In genomic region chr13:5845161-5845590, GRCm38 (mm10) we compare ENCODE assay signal across 9 mouse cellular contexts. TPM values are rescaled to one million over a fixed set of nuclear protein-coding genes. Genes with fewer than 3 reads are reported as not detected.
A peak's percentile ranks its signal among the peaks of the same experiment; 100 is the strongest.
DNase-seq lines count a peak whose midpoint lies in the region; ATAC-seq lines count a peak whose summit lies in the region.
"Had no signal": no experiment of that assay in that cellular context is flagged by ENCODE, and none has a peak within 500 bp of the region (broad histone marks: within the 10 kb centered on the region; RNA-seq: fewer than 3 reads in every experiment).

No protein-coding gene starts in this region.

- no peak for DNase-seq in midbrain, embryonic 11.5 days (ENCODE audit: low spot score, missing footprints)
- peak; percentile 76 for DNase-seq in adrenal gland, postnatal 14 days
- DNase-seq in liver, embryonic 13.5 days = no peak
- no peak for DNase-seq in layer of hippocampus, postnatal 25 days (ENCODE audit: extremely low spot score in 1 of 2, low spot score in 1 of 2)
- no peak for DNase-seq in right cerebral cortex, postnatal 36 days (ENCODE audit: low spot score in 2 of 2)

- H3K4me3 ChIP-seq in midbrain, embryonic 11.5 days (ENCODE audit: low read depth, low read length) = no peak overlapping the region
- H3K4me3 ChIP-seq in midbrain, embryonic 16.5 days (ENCODE audit: low read depth, low read length) = no peak overlapping the region
- no peak overlapping the region for H3K4me3 ChIP-seq in heart, embryonic 14.5 days (ENCODE audit: control insufficient read depth in 1 of 2, insufficient read depth in 1 of 2, low read depth in 1 of 2, low read length in 2 of 2)
- peak overlapping the region; percentile 22 for H3K4me3 ChIP-seq in liver, embryonic 13.5 days (replicated peaks)
- no peak overlapping the region; the same call in 1 of the 2 replicates for H3K4me3 ChIP-seq in stomach, embryonic 16.5 days (replicated peaks; ENCODE audit: low read length)
- H3K4me3 ChIP-seq: midbrain, embryonic 12.5 days had no signal

- 69% methylated on average over 10 of the region's 10 CpGs for WGBS in midbrain, embryonic 11.5 days
- WGBS in midbrain, embryonic 16.5 days = 49% methylated on average over 10 of the region's 10 CpGs
- 37% methylated on average over 10 of the region's 10 CpGs for WGBS in heart, embryonic 14.5 days
- WGBS in liver, embryonic 13.5 days (ENCODE audit: insufficient replicate concordance) = 16% methylated on average over 10 of the region's 10 CpGs
- WGBS in stomach, embryonic 16.5 days = 35% methylated on average over 10 of the region's 10 CpGs

- no peak overlapping the region for H3K4me2 ChIP-seq in midbrain, embryonic 11.5 days
- H3K4me2 ChIP-seq in midbrain, embryonic 16.5 days (ENCODE audit: low read length) = no peak overlapping the region
- peak overlapping the region; percentile 43 for H3K4me2 ChIP-seq in heart, embryonic 14.5 days (ENCODE audit: low read length)
- H3K4me2 ChIP-seq in liver, embryonic 13.5 days = peak overlapping the region; percentile 47
- peak overlapping the region; percentile 41 for H3K4me2 ChIP-seq in stomach, embryonic 16.5 days (ENCODE audit: low read depth, low read length)
- H3K4me2 ChIP-seq: midbrain, embryonic 12.5 days had no signal

- H3K27me3 ChIP-seq in midbrain, embryonic 11.5 days (ENCODE audit: control insufficient read depth, insufficient read depth, low read length) = no peaks in the 10 kb centered on the region
- H3K27me3 ChIP-seq in midbrain, embryonic 16.5 days (ENCODE audit: control insufficient read depth, insufficient read depth, low read depth, low read length) = no peaks in the 10 kb centered on the region
- no peaks in the 10 kb centered on the region for H3K27me3 ChIP-seq in heart, embryonic 14.5 days (ENCODE audit: control insufficient read depth, insufficient read depth, low read length)
- no peaks in the 10 kb centered on the region for H3K27me3 ChIP-seq in liver, embryonic 13.5 days
- no peaks in the 10 kb centered on the region for H3K27me3 ChIP-seq in stomach, embryonic 16.5 days (ENCODE audit: control insufficient read depth, insufficient read depth, low read length)
- H3K27me3 ChIP-seq: midbrain, embryonic 12.5 days had no signal

- H3K9ac ChIP-seq in midbrain, embryonic 11.5 days (ENCODE audit: low read length) = no peak overlapping the region
- H3K9ac ChIP-seq in midbrain, embryonic 16.5 days (ENCODE audit: low read depth, low read length) = no peak overlapping the region
- H3K9ac ChIP-seq in heart, embryonic 14.5 days (ENCODE audit: low read length) = no peak overlapping the region
- peak overlapping the region; percentile 13; the same call in 1 of the 2 replicates for H3K9ac ChIP-seq in liver, embryonic 13.5 days
- 0 out of 2 replicates have a peak overlapping the region, but pooled peaks have one; percentile 31 for H3K9ac ChIP-seq in stomach, embryonic 16.5 days (ENCODE audit: low read length)
- H3K9ac ChIP-seq: midbrain, embryonic 12.5 days had no signal

- ATAC-seq in midbrain, embryonic 11.5 days (ENCODE audit: low FRiP score) = 0 out of 2 replicates have a peak, but pooled peaks have one; percentile 52
- ATAC-seq in midbrain, embryonic 16.5 days = no peak
- no peak for ATAC-seq in heart, embryonic 14.5 days (ENCODE audit: insufficient number of reproducible peaks, insufficient read depth, low FRiP score, low read depth)
- ATAC-seq in liver, embryonic 13.5 days (ENCODE audit: low read depth) = peak; percentile 61
- ATAC-seq in stomach, embryonic 16.5 days (ENCODE audit: insufficient read depth, low FRiP score) = peak; percentile 54; the same call in 1 of the 2 replicates

- no peaks in the 10 kb centered on the region for H3K36me3 ChIP-seq in midbrain, embryonic 11.5 days (ENCODE audit: control insufficient read depth, insufficient read depth, low read length)
- no peaks in the 10 kb centered on the region for H3K36me3 ChIP-seq in midbrain, embryonic 16.5 days (ENCODE audit: control insufficient read depth, insufficient read depth, low read length)
- H3K36me3 ChIP-seq in heart, embryonic 14.5 days (ENCODE audit: control insufficient read depth, insufficient read depth, low read length) = no peaks in the 10 kb centered on the region
- H3K36me3 ChIP-seq in liver, embryonic 13.5 days = no peaks in the 10 kb centered on the region
- no peaks in the 10 kb centered on the region for H3K36me3 ChIP-seq in stomach, embryonic 16.5 days (ENCODE audit: control insufficient read depth, insufficient read depth, low read length)
- H3K36me3 ChIP-seq: midbrain, embryonic 12.5 days had no signal

- no peak overlapping the region for H3K27ac ChIP-seq in midbrain, embryonic 11.5 days (ENCODE audit: low read depth, low read length)
- no peak overlapping the region for H3K27ac ChIP-seq in midbrain, embryonic 16.5 days (ENCODE audit: low read length)
- H3K27ac ChIP-seq in heart, embryonic 14.5 days (replicated peaks in 1 of 2; ENCODE audit: control insufficient read depth in 1 of 2, insufficient read depth in 1 of 2, low read depth in 2 of 2, low read length in 2 of 2) = peak overlapping the region; percentile 39 to 70
- H3K27ac ChIP-seq in liver, embryonic 13.5 days = peak overlapping the region; percentile 59
- H3K27ac ChIP-seq in stomach, embryonic 16.5 days (ENCODE audit: low read length) = peak overlapping the region; percentile 80
- H3K27ac ChIP-seq: midbrain, embryonic 12.5 days had no signal

- H3K9me3 ChIP-seq in midbrain, embryonic 11.5 days (ENCODE audit: control insufficient read depth, low read length) = no peaks in the 10 kb centered on the region
- no peaks in the 10 kb centered on the region for H3K9me3 ChIP-seq in midbrain, embryonic 16.5 days (replicated peaks; ENCODE audit: control insufficient read depth, low read length, poor library complexity, severe bottlenecking)
- H3K9me3 ChIP-seq in heart, embryonic 14.5 days (ENCODE audit: control insufficient read depth, low read length) = no peaks in the 10 kb centered on the region
- H3K9me3 ChIP-seq in liver, embryonic 13.5 days (replicated peaks) = no peaks in the 10 kb centered on the region
- H3K9me3 ChIP-seq in stomach, embryonic 16.5 days (replicated peaks; ENCODE audit: control insufficient read depth, low read length) = no peaks in the 10 kb centered on the region
- H3K9me3 ChIP-seq: midbrain, embryonic 12.5 days had no signal

- H3K4me1 ChIP-seq in midbrain, embryonic 11.5 days (ENCODE audit: control insufficient read depth, insufficient read depth, low read length) = no peaks in the 10 kb centered on the region
- H3K4me1 ChIP-seq in midbrain, embryonic 16.5 days (ENCODE audit: control insufficient read depth, insufficient read depth, low read length) = no peaks in the 10 kb centered on the region
- peaks cover 6 to 24% of the 10 kb centered on the region in 2 experiments for H3K4me1 ChIP-seq in heart, embryonic 14.5 days (ENCODE audit: control insufficient read depth in 2 of 2, insufficient read depth in 2 of 2, low read length in 2 of 2)
- peaks cover 29% of the 10 kb centered on the region for H3K4me1 ChIP-seq in liver, embryonic 13.5 days (replicated peaks)
- peaks cover 6% of the 10 kb centered on the region; the same call in 1 of the 2 replicates for H3K4me1 ChIP-seq in stomach, embryonic 16.5 days (ENCODE audit: control insufficient read depth, insufficient read depth, low read length)
- H3K4me1 ChIP-seq: midbrain, embryonic 12.5 days had no signal

RNA-seq across cellular contexts. Expression of gene Klf6, which starts 16.1 kb away (rescaled TPM):
- polyA plus RNA-seq in midbrain, embryonic 11.5 days (2014; fragmentation: Nextera tagmentation; extraction: Ambion mirVana) = 54.6 and 59.5 TPM in 2 replicates
- polyA plus RNA-seq in midbrain, embryonic 16.5 days (2015; fragmentation: Nextera tagmentation; extraction: Ambion mirVana) = 132 and 146 TPM in 2 replicates
- 45.3 and 55.8 TPM in 2 replicates for total RNA-seq in adrenal gland, postnatal 14 days (2021)
- 65.4 and 70.9 TPM in 2 replicates for polyA plus RNA-seq in heart, embryonic 14.5 days (2014; fragmentation: Nextera tagmentation; extraction: Ambion mirVana)
- polyA plus RNA-seq in liver, embryonic 13.5 days (2015; fragmentation: Nextera tagmentation; extraction: Ambion mirVana) = 20.8 and 23.0 TPM in 2 replicates
- 99.4 and 107 TPM in 2 replicates for polyA plus RNA-seq in stomach, embryonic 16.5 days (2015; fragmentation: Nextera tagmentation; extraction: Ambion mirVana)
- 10 to 100 TPM; 28.4 to 30.7 TPM for total RNA-seq in layer of hippocampus, postnatal 25 days (2021)

Comparison
In these comparisons a context has a peak if more than half of its experiments do, and no peak if none do; other contexts are left out.
1. ATAC-seq: peak in midbrain, embryonic 11.5 days (single experiment), liver, embryonic 13.5 days (single experiment) and stomach, embryonic 16.5 days (single experiment); none in midbrain, embryonic 16.5 days (single experiment) and heart, embryonic 14.5 days (single experiment).
2. H3K27ac ChIP-seq: peak in heart, embryonic 14.5 days (2 of 2), liver, embryonic 13.5 days (single experiment) and stomach, embryonic 16.5 days (single experiment); none in midbrain, embryonic 11.5 days (single experiment) and midbrain, embryonic 16.5 days (single experiment).
3. H3K4me2 ChIP-seq: peak in heart, embryonic 14.5 days (single experiment), liver, embryonic 13.5 days (single experiment) and stomach, embryonic 16.5 days (single experiment); none in midbrain, embryonic 11.5 days (single experiment) and midbrain, embryonic 16.5 days (single experiment).
4. H3K9ac ChIP-seq: peak in liver, embryonic 13.5 days (single experiment) and stomach, embryonic 16.5 days (single experiment); none in midbrain, embryonic 11.5 days (single experiment), midbrain, embryonic 16.5 days (single experiment) and heart, embryonic 14.5 days (single experiment).